Mouse (Mus musculus) cerebellum, adult 8-10 months (tissue): ENCODE measurements around the gene Zbtb20.

Source experiments
- DNase-seq: peaks from one replicate; pipeline ENCODE4 v3.0.0; 2022

The Zbtb20 gene

DNA sequence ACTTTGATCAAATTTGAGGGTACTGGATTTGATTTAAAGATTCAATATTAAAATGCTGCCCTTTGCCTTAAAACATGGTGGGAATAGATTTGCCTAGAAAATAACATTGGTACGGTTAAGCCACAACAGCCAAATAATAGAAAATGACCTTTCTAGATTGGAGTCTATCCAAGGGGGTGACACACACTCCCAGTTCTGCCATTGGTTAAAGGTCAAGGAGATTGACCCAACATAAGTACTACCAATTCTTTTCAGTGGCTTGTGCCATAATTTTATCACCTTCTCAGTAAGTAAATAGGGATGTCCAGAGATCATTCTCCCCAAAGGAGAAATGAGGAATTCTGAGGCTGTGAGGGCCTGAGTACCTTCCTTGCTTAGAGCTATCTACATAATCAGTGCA, 660.2 kb downstream of the Zbtb20 start:
- DNase-seq: no peak

DNA sequence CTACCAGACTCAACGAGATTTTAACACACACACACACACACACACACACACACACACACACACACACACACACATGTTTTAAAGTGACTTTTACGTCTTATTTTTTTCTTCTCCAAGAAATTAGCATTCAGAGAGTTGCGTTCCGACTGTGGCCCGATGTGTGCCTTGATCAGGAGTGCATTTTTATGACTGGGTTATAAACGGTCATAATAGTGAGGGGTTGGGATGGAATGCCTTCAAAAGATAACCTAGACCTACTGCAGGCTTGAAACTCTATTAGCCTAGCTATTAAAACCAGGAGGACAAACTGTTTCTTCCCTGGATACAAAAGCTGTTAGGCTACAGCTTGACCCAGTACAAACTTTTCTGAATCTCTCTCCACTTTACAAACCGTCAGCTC, 661.5 kb downstream of the Zbtb20 start:
- DNase-seq: no peak

DNA sequence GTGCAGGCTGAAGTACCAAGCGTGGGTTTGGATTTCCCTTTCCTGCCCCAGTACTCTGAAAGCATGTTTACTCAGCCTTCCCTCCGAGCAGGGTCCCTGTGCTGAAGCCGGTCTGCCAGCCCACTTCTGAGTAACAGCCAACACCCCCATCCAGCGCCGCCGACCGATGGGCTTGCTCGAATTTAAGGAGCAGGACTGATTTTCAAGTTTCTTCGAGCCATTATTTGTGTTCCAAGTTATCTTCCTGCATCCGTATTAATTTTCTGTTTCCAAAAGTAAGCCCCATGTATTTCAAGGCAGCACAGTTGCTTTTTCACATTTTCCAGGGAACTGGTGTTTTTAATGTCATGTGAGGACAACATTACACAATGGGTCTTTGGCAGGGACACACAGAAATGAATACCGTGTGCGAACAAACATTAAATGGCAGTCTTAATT, 664.0 kb downstream of the Zbtb20 start:
- no peak for DNase-seq

GRCm38 (mm10) chr16:43540108-43540507, 664.4 kb downstream of the Zbtb20 start:
- DNase-seq: no peak

- no peak for DNase-seq
Measured at GRCm38 (mm10) chr16:43540546-43541167, 665.0 kb downstream of the Zbtb20 start.

GRCm38 (mm10) chr16:43545261-43545660, 669.6 kb downstream of the Zbtb20 start:
- DNase-seq: no peak

- no peak for DNase-seq
Measured at GRCm38 (mm10) chr16:43547323-43548180, 671.9 kb downstream of the Zbtb20 start.

- DNase-seq: no peak
Measured at GRCm38 (mm10) chr16:43548774-43549173, 673.1 kb downstream of the Zbtb20 start.

DNA sequence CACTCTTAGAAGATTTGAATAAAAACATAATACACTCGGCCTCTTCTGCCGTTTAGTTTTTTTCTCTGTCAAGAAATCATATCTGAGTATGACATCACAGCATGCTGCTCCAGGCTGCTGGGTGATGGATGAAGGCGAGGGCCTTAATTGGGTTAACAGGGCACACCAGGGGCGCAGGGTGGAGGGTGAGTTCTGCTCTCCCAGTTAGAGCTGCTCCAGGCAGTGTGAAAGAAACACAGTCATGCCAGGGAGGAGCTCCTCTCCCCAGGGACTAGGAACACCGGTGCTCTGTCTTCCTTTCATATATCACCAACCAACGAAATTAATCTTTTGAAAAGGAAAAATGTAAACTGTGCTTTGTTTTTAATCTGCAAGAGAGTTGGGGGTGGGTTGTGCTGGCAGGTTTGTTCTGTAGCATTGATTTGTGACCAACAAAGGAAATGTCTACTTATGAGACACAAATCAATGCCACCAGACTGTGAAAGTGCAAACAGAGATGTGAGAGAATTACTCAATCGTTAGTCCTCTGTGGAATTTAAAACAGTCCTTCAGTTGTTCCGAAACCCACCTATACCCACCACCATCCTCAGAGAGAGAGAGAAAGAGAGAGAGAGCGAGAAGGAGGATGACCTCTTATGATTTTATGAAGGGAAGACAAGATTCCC, 673.9 kb downstream of the Zbtb20 start:
- DNase-seq: no peak

GRCm38 (mm10) chr16:43552443-43552842, 676.8 kb downstream of the Zbtb20 start:
- DNase-seq: no peak

DNA sequence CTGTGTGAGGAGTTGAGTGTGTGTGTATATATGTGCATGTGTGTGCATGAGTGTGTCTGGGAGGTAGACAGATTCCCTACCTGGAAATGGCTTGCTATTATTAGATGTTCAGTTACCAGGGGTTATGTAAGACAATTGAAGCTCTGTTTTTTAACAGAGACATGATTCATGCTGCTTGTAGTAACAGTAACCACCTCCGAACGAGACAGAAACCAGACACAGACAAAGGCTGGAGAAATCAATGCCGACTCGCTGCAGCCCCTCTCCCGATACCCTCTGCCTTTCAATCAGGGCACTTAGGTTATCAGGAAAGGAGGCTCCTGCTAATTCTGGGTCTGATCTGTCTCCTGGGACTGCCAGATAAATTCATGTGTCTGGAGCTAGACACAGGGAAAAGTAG, 681.7 kb downstream of the Zbtb20 start:
- no peak for DNase-seq

GRCm38 (mm10) chr16:43561330-43561729, 685.6 kb downstream of the Zbtb20 start:
- no peak for DNase-seq

GRCm38 (mm10) chr16:43561956-43562355, 686.3 kb downstream of the Zbtb20 start:
- no peak for DNase-seq

DNA sequence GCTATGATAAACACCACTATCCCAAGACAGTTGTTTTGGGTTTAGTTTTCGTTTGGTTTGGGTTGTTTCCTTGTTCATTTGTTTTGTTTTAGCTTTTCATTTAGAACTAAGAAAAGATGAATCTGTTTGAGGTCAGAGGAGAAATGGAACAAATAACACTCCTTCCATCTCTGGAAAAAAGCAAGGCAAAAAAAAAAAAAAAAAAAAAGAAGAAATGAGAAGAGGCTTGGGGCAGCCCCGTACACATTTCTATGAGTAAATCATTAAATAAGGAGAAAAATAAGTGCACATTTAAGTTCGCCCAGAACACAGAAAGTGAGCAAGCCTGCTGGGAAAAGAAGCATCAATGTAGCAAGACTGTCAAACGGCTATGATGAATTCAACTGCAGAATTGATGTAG, 690.2 kb downstream of the Zbtb20 start:
- no peak for DNase-seq

- DNase-seq: no peak
Measured at GRCm38 (mm10) chr16:43566511-43566910, 690.8 kb downstream of the Zbtb20 start.

DNA sequence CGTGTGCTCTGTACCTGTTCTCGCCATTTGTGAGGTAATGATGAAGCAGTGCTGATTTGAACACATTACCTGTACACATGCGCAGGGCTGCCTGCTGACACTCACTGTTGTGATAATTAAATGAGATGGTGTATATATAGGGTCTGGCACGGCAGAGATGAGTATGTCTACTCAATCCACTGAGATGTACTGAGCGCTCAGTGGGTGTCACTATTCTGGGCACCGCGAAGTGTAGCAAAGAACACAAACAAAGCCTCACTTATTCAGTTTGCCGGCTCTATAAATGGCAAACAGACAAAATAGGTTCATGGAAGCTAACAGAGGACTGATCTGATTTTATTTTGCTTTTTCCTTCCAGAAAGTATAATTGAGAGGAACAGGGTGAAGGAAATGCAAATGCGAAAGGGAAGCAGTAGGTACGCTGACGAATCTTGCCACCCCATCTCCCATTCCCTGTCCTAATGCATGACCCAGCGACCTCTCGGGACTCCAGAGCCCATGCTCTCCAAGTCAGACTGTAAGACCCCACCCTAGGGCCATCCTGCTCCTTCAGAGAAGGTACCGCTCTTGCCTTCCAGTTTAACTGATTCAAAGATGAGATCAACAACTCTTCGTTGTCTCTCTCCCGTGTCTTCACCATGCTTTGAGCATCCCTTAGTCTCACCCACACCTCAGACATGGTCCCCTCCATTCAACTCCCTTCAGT, 695.8 kb downstream of the Zbtb20 start:
- no peak for DNase-seq

- DNase-seq: no peak
Measured at GRCm38 (mm10) chr16:43572171-43572570, 696.5 kb downstream of the Zbtb20 start.

DNA sequence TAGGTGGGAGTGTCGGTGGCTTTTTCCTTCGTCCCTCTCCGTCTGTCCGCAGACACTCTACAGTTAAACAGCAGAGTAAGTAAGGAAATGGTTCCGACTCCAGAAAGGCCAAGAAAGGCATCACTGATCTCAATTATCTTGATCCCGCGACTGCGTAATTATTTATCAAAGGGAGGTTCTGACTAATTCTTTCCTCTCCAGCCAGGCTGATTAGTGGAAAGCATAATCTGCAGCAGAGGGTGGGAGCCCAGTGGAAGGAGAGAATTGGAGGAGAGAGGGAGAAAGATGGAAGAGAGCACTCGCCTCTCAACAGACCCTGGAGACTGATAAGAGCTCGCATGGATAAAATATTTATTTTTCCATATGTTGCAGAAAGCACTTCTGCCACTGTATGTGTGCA, 697.1 kb downstream of the Zbtb20 start:
- no peak for DNase-seq

GRCm38 (mm10) chr16:43573181-43573833, 697.6 kb downstream of the Zbtb20 start:
- DNase-seq: no peak

DNA sequence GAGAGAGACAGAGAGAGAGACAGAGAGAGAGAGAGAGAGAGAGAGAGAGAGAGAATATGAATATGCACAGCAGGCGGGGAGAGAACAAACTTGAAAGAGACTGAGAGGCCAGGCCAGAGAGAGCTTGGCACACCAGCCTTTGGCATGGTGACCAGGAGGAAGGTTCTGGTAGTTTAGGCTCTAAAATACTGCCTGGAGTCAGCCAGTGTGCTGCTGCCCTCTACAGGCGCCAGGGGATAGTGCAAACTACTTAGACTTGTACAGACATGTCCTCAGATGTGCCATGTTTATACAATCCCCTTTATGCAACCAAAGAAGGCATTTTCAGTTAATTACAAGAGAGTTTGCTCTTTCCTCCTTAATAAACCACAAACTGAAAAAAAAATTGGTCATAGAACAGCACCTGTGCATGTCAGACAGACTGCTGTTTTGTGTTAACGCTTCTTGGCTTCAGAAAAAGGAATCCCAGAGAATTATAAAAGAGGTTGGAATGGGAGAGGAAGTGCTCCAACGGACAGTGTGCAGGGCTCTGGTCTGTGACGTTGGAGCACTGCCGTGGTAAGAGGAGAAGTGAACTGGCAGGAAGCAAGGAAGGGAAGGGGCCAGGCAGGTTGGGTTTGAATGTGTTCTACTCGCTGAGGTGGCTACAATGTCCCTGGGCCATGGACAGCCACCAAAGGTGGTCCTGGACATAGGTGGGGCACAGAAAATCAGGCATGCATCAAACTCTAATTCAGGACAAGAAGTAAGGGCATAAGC, 698.5 kb downstream of the Zbtb20 start:
- peak; percentile 90 for DNase-seq

GRCm38 (mm10) chr16:43575066-43575465, 699.4 kb downstream of the Zbtb20 start:
- DNase-seq: no peak

- no peak for DNase-seq
Measured at GRCm38 (mm10) chr16:43575507-43575906, 699.8 kb downstream of the Zbtb20 start.
